Mouse (Mus musculus) small intestine, adult 2 months (tissue): ENCODE data around the gene Slc16a4. TPM values are rescaled to one million over a fixed set of nuclear protein-coding genes. Genes with fewer than 3 reads are reported as not detected.

Experiments
- H3K27ac ChIP-seq: fragments of 200-500 bp; 2 replicates; pipeline ENCODE4 v1.5.1; 2012; ENCODE audit warnings: low read depth, low read length, control low read depth, inconsistent platforms; ENCODE audit not compliant: insufficient read depth
- H3K27me3 ChIP-seq: fragments of 200-500 bp; 2 replicates; pipeline ENCODE4 v1.6.1; 2012; ENCODE audit warnings: mild to moderate bottlenecking, moderate library complexity, low read length, inconsistent platforms; ENCODE audit not compliant: control insufficient read depth, insufficient read depth
- H3K36me3 ChIP-seq: fragments of 200-500 bp; 2 replicates; pipeline ENCODE4 v1.6.1; 2012; ENCODE audit warnings: mild to moderate bottlenecking, low read length, control low read depth, inconsistent platforms; ENCODE audit not compliant: control insufficient read depth, insufficient read depth
- H3K4me1 ChIP-seq: fragments of 200-500 bp; 2 replicates; pipeline ENCODE4 v1.6.1; 2012; ENCODE audit warnings: low read length, inconsistent platforms, mixed read lengths; ENCODE audit not compliant: control insufficient read depth, insufficient read depth, insufficient read length
- H3K4me3 ChIP-seq: fragments of 200-500 bp; 2 replicates; pipeline ENCODE4 v1.5.1; 2012; ENCODE audit warnings: low read depth, mild to moderate bottlenecking, control low read depth, inconsistent platforms, low read length, moderate library complexity
- CTCF ChIP-seq: fragments of 200-500 bp; IDR thresholded peaks from 2 replicates; pipeline ENCODE4 v1.5.1; 2012; ENCODE audit warnings: low read depth, mild to moderate bottlenecking, control low read depth, inconsistent platforms, low read length, moderate library complexity, mixed read lengths; ENCODE audit not compliant: insufficient replicate concordance, insufficient read length; ENCODE audit errors: extremely low read depth
- POLR2A ChIP-seq: fragments of 200-500 bp; IDR thresholded peaks from 2 replicates; pipeline ENCODE4 v1.6.1; 2012; ENCODE audit warnings: low read depth, mild to moderate bottlenecking, control low read depth, inconsistent platforms, low read length, moderate library complexity
- WGBS: fragments of 180-500 bp; shearing (Covaris S2); methylation state at CpG from one replicate; pipeline ENCODE4 v1.1.7; 2018; 5-methylcytosine and 5-hydroxymethylcytosine counted together
- polyA plus RNA-seq: library from polyadenylated mRNA; depleted of rRNA; stranded (reverse); fragments of >200 nt; gene quantifications from 2 replicates; pipeline ENCODE4 v1.2.3, GENCODE M21; 2012; rRNA removed

Slc16a4 gene
- polyA plus RNA-seq, 1 experiment = not detected

DNA sequence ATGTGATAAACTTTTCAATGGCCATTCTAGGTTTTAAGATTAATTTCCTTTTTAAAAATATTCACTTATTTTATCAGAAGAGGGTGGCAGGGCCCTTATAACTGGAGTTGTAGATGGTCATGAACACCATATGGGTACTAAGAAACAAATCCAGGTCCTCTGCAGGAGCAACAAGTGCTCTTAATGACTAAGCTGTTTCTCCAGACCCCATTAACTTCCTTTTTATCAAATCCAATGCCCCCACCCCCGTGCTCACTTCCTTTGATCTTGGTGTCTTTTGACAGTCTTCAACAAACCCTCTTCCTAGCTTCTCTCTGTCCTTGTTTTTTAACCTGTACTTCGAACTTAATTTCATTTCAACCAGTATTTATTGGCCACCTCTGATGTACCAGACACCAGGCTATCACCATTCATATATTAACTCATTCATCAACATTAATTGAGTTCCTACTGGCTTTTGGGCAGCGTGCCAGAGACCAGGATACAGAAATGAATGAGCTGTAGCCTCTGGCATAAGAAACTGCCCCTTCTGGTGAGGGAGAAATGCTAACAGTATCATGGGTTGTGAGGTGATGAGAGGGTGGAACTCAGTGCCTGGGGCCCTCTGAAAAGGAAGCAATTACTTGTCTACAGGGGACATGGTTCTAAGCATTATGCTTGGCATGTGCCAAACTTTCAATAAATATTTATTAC lies 54.1 kb downstream of the Slc16a4 start:
- TF ChIP-seq POLR2A = no peak
- TF ChIP-seq CTCF = no peak
- no peaks in the 10 kb centered on the region for H3K4me1 ChIP-seq
- no peaks in the 10 kb centered on the region for H3K36me3 ChIP-seq
- H3K4me3 ChIP-seq = no peak overlapping the region
- no peaks in the 10 kb centered on the region; the same call in 1 of the 2 replicates for H3K27me3 ChIP-seq
- WGBS = 20% methylated on average over 3 of the region's 3 CpGs
- H3K27ac ChIP-seq = no peak overlapping the region

DNA sequence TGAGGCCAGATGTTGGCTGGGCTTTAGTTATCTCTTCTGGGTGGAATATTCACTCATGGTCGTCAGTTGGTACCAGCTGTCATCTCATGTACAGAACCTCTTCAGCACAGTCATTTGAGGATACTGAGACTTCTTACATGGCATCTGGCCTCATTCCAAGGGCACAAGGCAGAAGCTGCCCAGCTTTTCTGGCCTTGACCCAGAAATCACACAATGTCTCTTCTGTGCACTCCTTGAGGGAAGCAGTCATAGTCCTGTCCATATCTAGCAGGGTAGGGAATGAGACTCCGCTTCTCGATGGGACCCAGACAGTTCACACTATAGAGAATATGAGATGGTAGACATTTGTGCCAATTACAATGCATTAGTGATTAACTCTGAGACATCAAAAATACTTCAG lies 58.0 kb downstream of the Slc16a4 start:
- no peak overlapping the region for H3K4me3 ChIP-seq

DNA sequence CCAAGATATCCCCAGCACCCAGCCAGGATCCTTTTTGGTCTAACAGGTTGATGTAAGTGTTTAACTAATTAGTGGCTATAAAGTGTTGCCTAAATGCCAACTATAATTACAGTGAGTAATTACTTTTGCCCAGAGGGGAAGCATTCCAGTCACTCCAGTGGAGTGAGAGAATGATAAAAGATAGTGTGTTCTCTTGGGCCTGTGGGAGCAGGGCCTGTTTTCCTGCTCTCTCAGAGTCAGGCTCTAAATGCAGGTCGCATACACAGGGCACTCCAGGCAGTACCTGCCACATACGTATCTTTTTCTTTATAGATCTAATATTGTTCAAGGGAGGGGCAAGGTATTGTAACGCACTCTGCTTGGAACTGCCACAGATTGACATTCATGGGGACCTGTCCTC lies 60.7 kb downstream of the Slc16a4 start:
- Histone ChIP-seq H3K4me3 (no peak overlapping the region), H3K36me3 (no peaks in the 10 kb centered on the region), H3K4me1 (peaks cover 2% of the 10 kb centered on the region; the same call in 1 of the 2 replicates), H3K27me3 (no peaks in the 10 kb centered on the region), H3K27ac (no peak overlapping the region)
- 38% methylated on average over 3 of the region's 3 CpGs for WGBS
- TF ChIP-seq CTCF (no peak), POLR2A (no peak)

More for the DNA sequence above, 58.0 kb downstream of the Slc16a4 start:
- Histone ChIP-seq H3K36me3 (no peaks in the 10 kb centered on the region), H3K4me1 (no peaks in the 10 kb centered on the region), H3K27me3 (no peaks in the 10 kb centered on the region; the same call in 1 of the 2 replicates), H3K27ac (no peak overlapping the region)
- 33% methylated on average over 3 of the region's 3 CpGs for WGBS
- no peak for TF ChIP-seq CTCF
- TF ChIP-seq POLR2A = no peak

DNA sequence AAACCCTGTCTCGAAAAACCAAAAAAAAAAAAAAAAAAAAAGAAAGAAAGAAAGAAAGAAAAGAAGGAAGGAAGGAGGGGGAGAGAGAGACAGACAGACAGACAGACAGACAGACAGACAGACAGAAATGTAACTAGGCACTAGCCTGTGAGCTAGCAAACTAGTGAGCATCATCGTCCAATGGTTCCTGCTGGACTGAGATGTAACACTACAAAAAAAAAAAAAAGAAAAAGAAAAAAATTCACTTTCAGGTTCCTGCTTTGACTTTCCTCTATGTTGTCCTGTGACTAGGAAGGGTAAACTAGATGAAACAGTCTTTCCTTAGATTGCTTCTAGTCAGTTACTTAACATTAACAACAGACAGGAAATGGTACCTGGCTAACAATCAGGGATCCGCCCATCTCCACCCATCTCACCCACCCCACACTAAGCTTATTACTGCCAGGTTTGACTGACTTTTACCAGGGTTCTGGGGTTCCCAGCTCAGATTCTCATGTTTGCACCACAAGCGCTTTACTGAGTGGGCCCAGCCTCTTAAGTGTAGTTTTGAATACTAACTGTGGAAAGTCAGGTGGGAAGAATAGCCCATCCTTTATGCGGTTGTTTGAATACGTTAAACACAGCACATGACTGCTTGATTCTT lies 64.7 kb downstream of the Slc16a4 start:
- no peaks in the 10 kb centered on the region for H3K36me3 ChIP-seq
- 80% methylated on average over 5 of the region's 6 CpGs for WGBS
- H3K4me3 ChIP-seq = no peak overlapping the region
- H3K4me1 ChIP-seq = peaks cover 2% of the 10 kb centered on the region; the same call in 1 of the 2 replicates
- no peak overlapping the region for H3K27ac ChIP-seq
- no peaks in the 10 kb centered on the region for H3K27me3 ChIP-seq
- TF ChIP-seq CTCF (no peak), POLR2A (no peak)

DNA sequence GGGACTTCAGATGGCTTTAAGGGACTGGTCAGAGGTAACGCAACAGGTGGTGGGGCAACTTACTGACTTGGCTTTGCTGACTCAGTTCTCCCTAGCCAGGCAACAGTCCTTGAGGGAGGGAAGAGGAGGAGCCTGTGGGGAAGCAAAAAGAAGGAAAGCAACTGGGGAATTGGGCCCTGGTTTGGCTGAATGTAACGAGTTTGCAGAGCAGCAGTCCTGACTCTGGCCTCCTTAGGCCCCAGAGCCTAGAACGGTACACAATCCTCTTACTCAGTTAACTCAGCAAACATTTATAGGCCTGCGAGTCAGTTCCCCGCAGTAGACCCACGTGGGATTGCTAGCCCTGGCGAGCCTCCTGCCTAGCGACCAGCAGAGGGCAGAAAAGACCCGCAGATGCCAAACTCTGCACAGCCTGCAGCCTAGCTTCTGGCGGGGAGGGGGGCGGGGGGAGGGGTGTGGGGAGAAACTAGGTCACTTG lies 66.0 kb downstream of the Slc16a4 start:
- WGBS = 4% methylated on average over 11 of the region's 11 CpGs
- H3K4me3 ChIP-seq = peak overlapping the region; percentile 16; the same call in 1 of the 2 replicates

DNA sequence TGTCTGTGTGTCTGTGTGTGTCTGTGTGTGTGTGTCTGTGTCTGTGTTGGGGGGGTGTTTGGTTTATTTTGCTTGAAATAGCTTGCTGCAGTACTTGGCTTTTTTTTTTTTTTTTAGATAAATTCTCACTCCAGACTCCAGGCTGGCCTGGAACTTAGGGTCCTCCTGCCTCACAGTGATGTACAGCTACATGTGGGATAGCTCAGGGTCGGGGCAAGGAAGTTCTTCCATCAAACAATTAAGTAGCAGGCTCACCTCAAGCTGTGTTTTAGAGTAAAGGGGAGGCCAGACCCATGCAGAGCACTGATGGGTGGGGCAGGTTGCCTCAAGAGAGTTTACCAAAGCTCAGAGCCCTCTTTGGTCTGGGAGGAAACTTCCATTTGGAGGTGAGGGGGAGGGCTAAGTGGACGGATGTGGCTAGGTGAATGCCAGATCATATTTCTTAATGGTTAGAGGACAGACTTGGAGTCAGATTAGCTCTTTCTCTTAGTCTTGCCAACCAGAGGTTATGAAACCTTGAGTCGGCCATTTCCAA lies 66.7 kb downstream of the Slc16a4 start:
- 69% methylated on average over 3 of the region's 3 CpGs for WGBS
- TF ChIP-seq CTCF (no peak), POLR2A (no peak)

More for the DNA sequence above, 66.0 kb downstream of the Slc16a4 start:
- Histone ChIP-seq H3K36me3 (no peaks in the 10 kb centered on the region), H3K4me1 (peaks cover 2% of the 10 kb centered on the region; the same call in 1 of the 2 replicates), H3K27ac (no peak overlapping the region), H3K27me3 (no peaks in the 10 kb centered on the region)
- no peak for TF ChIP-seq POLR2A
- TF ChIP-seq CTCF = peak; percentile 80

DNA sequence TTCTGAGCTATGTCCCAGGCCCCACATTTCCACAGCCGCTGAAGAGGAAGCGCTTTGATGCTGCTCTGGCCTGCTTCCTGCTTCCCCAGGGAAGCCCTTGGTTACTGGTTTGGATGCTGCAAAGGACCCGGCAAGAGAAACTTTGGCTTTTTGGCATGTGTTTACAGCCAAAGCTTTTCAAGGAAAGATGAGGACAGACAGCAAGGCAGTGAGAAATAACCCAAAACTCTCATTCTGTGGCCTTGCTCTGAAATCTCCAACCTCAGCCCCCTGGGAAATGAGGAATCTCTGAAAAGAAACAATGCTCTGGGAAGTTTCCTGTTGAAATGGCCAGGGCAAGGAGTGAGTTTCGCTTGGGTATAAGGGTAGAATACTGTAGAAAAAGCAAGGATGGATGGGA lies 69.3 kb downstream of the Slc16a4 start:
- 77% methylated on average over 4 of the region's 4 CpGs for WGBS
- Histone ChIP-seq H3K27me3 (no peaks in the 10 kb centered on the region), H3K27ac (no peak overlapping the region), H3K4me1 (no peaks in the 10 kb centered on the region; the same call in 1 of the 2 replicates), H3K4me3 (no peak overlapping the region), H3K36me3 (no peaks in the 10 kb centered on the region)
- TF ChIP-seq POLR2A (no peak), CTCF (no peak)

More for the DNA sequence above, 66.7 kb downstream of the Slc16a4 start:
- Histone ChIP-seq H3K27me3 (no peaks in the 10 kb centered on the region), H3K27ac (no peak overlapping the region), H3K4me3 (no peak overlapping the region), H3K36me3 (no peaks in the 10 kb centered on the region), H3K4me1 (peaks cover 2% of the 10 kb centered on the region; the same call in 1 of the 2 replicates)

Other genes with a start within 250 kb of the Slc16a4 start
- gene Kcna2, start 190.1 kb upstream of the Slc16a4 start, polyA plus RNA-seq = 0.46 and 0.48 TPM in 2 replicates
- not detected in 2 replicates for gene Kcna10, start 108.2 kb upstream of the Slc16a4 start, polyA plus RNA-seq
- 6.5 and 11.9 TPM in 2 replicates for gene Cym, start 69.5 kb upstream of the Slc16a4 start, polyA plus RNA-seq
- gene A630076J17Rik, start 60.6 kb upstream of the Slc16a4 start, polyA plus RNA-seq = not detected in 2 replicates
- not detected in 2 replicates for gene Prok1, start 51.5 kb upstream of the Slc16a4 start, polyA plus RNA-seq
- gene Lamtor5, start 12.4 kb upstream of the Slc16a4 start, polyA plus RNA-seq = 31.1 and 55.1 TPM in 2 replicates
- gene Rbm15, start 42.4 kb downstream of the Slc16a4 start, polyA plus RNA-seq = 2.7 and 5.6 TPM in 2 replicates
- 0.19 and 0.25 TPM in 2 replicates for gene Kcnc4, start 168.3 kb downstream of the Slc16a4 start, polyA plus RNA-seq
- 1.6 and 2.5 TPM in 2 replicates for gene Slc6a17, start 226.8 kb downstream of the Slc16a4 start, polyA plus RNA-seq